Mouse (Mus musculus) brain, embryonic 18.5 days (tissue): Measurements from ENCODE around the gene Lrriq1.

Source experiments
- DNase-seq: peaks from one replicate; pipeline ENCODE4 v3.0.0-alpha.2; 2012; ENCODE audit warnings: low read depth, low spot score

Gene Lrriq1

GRCm38 (mm10) chr10:103235707-103236459, at the start of gene Lrriq1:
Lrriq1 (minus strand) TSS chr10:103236322.
- peak; percentile 78 for DNase-seq

DNA sequence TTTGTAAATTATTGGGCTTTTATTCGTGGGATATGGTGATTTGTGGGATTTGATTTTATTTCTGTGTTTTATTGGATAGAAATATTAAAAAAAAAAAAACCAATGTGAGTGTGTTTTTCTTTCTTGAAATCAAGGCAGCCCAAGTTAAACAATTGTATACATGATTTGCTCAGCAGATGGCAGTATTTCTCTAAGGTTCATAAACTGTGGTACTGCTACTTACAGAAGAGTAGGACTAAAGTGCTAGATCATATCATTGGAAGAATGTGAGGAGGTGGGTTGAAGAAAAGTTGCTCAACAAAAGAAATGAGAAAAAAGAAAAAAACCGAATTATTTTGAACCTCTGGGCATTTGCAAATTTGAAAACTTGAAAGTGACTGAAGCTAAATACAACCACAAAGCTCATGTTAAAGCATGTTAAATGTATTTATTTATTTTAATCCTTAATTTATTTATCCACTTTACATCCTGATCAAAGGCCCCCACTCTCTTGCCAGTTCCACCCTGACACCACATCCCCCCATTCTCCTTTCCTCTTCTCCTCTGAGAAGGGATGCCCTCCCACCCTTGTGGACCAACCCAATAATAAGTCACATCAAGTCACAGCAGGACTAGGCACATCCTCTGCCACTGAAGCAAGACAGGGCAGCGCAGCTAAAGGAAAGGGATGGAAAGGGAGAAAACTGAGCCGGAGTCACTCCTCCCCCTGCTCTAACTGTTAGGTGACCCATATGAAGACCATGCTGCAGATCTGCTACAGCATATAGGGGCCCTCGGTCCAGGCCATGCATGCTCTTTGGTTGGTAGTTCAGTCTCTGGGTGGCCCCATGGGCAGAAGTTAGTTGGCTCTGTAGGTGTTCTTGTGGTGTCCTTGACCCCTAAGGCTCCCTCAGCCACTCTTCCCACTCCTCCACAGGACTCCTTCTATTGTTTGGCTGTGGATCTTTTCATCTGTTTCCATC, 18.0 kb upstream of the Lrriq1 start:
- peak; percentile 46 for DNase-seq

GRCm38 (mm10) chr10:103236460-103236772, 294 bp upstream of the Lrriq1 start:
- no peak for DNase-seq

DNA sequence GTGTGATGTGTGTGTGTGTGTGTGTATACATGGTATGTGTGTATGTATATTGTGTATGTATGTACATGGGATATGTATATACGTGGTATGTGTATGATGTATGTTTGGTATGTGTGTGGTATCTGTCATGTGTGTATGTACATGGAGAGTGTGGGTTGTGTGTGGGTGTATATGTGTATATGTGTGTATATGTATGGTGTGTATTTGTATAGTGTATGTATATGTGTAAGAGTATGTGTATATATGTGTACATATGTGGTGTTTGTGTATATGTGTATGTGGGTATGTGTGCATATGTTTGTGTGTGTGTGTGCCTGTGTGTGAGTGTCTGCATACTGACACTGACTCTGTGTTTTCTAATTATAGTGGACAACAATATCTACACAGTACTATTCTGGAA, 9.5 kb downstream of the Lrriq1 start:
- no peak for DNase-seq

DNA sequence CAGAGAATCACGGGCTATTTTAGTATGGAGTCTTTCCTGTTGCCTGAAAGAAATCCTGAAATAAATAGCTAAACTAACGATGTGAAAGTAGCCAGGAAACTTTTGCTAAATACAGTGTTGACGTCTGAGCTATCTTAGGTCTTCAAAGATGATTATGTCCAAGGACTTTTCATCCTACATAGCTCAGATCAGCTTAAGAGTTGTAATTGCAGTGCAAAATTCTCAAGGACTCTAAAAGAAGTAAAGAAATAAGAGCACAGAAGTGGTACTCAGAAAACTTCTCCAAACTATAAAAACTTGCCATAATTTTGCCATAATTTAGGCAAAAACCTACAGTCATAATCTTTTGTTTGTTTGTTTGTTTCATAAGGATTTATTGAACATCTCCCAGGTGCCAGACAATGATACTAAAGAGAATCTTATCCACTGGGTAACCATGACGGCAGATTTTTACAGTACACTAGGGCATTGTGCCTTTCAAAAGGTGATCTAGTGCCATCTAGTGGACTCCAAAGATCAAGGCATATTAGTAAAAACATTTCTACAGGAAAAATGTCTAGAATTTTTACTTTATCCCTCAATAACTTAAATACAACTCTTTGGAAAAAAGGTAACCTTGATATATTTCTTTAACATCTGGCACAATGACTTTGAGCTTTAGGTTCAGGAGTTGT, 41.3 kb downstream of the Lrriq1 start:
- peak; percentile 43 for DNase-seq

- no peak for DNase-seq
Observed at GRCm38 (mm10) chr10:103145769-103146379, 90.2 kb downstream of the Lrriq1 start.

DNA sequence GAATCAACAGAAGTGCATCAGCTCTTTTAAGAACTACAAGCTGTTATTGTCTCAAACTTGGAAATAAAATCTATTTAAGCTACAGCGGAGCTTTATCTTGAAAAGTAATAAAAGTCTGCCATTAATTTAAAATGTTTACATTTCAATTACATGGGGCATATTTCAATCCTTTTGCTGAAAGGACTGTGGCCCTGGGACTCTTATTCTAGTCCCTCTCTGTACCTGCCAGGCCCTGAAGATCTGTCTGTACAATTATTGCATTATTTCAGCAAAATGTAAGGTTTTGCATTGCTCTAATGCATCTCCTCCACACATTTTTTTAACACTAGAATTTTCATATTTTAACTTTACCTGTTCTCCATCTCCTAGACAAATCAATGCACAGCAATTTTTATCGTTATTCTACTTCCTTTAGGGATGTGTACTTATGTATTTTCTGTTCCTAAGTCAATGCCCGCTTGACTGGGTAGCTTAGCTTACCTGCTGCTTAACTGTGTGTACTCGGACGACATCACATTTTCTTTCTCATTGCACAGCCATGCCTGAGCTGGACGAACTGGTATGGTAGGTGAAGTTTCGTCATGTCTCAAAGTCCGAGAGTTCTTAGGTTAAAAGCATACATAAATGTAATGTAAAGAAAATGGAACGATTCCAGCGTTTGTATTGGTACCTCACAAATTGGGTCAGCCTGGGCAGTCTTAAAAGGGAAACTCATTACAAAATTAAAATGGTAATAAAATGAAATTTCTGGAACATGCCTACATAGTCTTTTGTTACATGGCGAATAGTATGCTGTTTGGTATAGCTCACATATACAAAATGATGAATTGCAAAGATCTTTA, 91.0 kb downstream of the Lrriq1 start:
- no peak for DNase-seq

- no peak for DNase-seq
Observed at GRCm38 (mm10) chr10:103142526-103142925, 93.6 kb downstream of the Lrriq1 start.

GRCm38 (mm10) chr10:103141532-103141931, 94.6 kb downstream of the Lrriq1 start:
- DNase-seq = peak; percentile 4

GRCm38 (mm10) chr10:103140609-103141008, 95.5 kb downstream of the Lrriq1 start:
- no peak for DNase-seq

DNA sequence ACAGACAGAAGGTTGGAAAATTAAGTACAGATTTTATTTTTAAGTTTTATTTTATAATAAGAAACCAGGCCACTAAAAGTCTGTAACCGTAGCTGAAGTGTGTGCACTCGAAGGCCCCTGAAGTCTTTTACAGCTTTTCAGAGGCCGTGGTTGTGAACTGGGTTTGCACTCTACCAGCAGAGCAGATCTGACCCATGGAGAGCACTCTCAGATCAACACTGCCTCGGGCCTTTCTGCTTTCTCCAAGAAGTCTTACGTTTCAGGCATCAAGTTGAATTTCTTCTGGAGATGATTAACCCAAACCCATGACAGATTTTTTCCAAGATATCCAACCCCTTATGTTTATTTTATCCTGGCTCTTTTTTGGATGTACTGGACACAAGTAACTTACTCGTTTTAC, 121.5 kb downstream of the Lrriq1 start:
- DNase-seq = no peak

DNA sequence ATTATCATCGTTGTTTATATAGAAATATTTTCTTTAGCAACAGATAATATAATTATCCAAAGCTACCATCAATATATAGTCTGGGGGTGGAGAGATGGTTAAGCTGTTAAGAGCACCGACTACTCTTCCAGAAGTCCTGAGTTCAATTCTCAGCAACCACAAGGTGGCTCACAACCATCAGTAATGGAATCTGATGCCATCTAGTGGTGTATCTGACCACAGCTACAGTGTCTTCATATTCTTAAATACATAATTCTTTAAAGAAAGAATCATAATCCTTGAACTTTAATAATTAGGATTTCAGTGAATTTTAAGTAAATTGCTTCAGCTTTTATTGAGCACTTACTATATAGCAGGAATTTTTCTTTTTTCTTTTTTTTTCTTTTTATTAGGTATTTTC, 128.0 kb downstream of the Lrriq1 start:
- DNase-seq = no peak

DNA sequence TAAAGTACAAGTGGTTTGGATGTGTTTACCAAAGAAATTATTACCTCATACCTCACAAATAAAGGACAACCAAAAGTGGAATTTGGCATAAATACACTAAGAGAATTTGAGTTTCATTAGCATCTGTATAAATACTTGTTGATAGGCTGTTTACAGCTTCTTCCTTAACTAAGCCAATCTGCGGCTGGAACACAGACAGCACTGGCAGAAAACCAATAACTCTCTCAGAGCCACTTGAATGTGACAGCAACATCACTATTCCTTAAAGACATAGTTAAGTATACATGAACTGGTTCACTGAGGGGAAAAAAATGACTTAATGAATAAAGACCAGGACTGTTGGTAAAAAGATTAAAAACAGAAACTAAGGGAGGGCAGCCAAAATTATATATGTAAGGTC, 150.0 kb downstream of the Lrriq1 start:
- no peak for DNase-seq

DNA sequence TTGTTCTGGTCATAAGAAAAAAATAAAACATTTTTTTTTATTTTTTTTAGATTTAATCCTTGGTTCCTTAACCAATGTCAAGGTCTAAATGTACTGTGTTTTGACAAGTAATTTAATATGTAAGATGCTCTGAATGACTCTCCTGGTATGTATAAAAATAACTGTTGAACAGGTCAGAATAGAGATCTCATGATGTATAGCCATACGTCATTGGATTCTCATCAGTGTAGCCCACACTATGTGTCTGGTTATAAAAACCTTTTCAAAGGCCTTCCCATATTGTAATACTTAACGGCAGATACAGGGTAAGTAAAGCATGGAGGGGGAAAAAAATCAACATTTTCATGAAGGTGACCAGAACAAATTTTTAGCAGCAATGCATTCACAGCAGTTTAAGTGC, 186.5 kb downstream of the Lrriq1 start:
- DNase-seq = no peak

GRCm38 (mm10) chr10:103046623-103047022, 189.5 kb downstream of the Lrriq1 start:
- DNase-seq = no peak

DNA sequence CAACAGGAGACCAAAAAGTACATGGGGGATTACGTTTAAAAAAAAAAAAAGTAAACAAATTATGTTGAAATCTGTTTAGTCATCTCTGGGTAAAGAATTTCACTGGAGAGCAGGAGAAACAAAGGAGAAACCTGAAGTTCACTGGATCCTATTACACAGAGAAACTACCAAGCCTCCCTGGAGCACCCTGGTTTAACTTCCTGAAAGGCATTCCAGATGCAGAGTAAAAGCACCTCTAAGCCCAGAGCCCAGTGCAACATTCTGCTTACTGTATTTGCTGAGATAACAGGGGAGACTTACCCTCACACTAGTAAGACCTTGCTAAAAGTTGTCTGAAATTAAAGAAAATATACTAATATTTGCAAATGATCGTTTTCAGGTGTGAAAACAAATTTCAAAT, 191.1 kb downstream of the Lrriq1 start:
- DNase-seq = no peak

DNA sequence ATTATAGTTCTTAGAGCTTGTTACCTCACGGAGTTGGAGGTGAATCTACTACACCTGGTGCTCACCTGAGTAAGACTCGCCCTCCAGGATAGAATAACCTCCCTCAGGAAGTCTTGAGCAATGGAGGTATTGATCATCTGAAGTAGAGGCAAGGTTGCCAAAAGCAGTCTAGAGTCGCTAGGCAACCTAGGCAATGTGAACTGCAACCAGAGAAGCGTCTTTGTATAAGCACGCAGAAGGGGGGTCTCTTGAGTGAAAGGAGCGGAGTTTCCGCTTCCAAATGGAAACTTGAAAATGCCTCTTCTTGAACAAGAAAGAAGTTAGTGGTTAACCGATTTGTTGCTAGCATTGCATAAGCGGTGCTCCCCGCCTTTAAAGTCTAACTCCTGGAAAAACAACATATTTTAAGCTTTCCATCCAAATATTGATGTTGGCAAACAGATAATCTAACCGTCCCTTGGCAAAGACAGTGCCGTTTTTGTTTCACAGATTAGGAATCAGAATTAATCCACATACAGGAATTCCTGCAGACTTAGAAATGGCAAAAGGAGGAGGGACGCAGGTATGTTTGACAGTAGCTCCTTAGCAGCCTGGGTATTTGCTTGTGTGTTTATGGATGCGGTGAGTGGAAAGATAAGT, 201.0 kb downstream of the Lrriq1 start:
- DNase-seq = no peak

DNA sequence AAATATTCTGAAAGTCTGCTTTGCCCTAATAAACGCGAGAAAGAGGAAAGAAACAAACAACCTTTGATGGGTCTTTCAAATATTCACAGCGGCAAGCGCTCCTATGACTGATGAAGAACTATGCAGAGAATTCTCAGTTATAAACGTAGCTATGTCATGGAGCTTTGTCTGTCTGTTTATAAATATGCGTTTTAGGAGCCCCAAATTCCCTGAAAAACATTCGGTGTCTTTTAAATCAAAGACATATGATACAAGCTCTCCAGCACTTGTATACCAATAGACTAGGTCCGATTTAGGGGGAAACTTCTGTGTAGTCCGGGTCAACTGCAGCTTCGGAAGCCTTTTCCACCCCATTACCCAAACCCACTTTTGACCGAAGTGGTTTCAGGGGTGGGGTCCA, 205.2 kb downstream of the Lrriq1 start:
- DNase-seq = no peak

DNA sequence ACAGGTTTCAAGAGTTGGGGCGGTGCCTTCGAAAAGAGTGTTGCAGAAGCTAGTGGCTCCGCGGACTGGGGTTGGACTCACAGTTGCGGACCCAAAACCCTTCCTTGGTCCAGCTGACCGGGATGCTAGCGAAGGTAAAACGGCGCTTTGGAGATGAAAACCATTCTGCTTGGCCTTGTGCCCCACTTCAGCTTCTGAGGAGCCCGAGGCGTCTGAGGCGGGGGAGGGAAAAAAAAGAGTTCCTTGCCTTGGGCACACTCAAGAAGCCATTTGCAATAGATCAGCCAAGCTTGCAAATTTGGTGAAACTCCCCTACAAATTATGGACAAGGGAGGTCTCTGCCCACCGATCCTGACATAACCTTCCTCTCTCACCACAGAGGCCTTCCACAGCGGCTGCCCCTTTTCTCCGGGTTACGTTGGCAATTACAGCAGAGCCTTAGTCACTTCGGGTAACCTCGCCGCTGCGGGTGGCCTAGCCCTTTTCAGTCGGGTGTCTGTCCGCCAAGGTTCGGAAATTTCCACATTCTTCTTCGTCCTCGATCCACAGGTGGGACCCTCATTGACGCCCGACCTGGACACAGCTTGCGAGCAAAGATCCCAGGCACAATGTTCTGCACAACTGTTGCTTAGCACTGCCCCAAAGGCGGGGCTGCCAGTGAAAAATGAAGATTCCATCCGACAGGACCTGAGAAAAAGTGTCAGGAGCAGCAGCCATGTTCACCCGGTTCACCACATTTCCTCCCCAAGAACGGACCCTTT, 206.2 kb downstream of the Lrriq1 start, which contains the start of gene Alx1:
Gene Alx1 (minus strand): TSS at position 486 of the 761 bp plus-strand sequence.
- no peak for DNase-seq
